Mouse (Mus musculus): Measurements from ENCODE around the gene Klhl25.
A peak's percentile ranks its signal among the peaks of the same experiment; 100 is the strongest.
"Not testable (repeated sequence)": the region's sequence is repeated elsewhere in the genome, so short reads cannot be mapped to it uniquely, and the experiment has no call there.

Gene Klhl25

DNA sequence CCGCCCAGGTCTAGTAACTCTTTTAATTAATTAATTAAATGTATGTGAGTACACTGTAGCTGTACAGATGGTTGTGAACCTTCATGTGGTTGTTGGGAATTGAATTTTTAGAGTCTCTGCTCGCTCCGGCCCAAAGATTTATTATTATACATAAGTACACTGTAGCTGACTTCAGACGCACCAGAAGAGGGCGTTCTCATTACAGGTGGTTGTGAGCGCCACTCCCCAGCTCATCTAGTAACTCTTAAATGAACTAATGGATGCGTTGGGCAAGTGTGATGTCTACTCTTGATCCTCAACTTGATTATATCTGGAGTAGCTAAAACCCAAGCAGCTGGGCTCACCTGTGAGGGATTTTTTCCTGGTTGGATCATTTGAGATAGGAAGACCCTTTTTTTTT, 1.2 kb upstream of the Klhl25 start:
- no peak for DNase-seq

DNA sequence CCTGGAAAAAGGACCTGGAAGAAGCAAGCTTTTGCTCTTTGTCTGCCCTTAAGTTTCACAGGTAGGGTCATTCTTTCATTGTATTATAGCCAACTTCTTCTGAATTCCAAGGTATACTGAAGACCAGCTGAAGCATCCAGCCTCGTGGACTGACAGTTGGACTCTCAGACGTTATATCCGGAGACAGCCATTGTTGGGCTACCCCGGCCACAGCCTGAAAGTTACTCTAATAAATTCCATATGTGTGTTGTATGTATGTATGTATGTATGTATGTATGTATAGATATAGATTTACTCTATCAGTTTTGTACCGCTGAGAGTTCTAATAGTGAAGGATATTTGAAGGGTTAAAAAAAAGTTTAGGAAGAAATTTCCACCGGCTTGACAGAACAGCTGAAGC, 621 bp upstream of the Klhl25 start:
- DNase-seq: no peak

DNA sequence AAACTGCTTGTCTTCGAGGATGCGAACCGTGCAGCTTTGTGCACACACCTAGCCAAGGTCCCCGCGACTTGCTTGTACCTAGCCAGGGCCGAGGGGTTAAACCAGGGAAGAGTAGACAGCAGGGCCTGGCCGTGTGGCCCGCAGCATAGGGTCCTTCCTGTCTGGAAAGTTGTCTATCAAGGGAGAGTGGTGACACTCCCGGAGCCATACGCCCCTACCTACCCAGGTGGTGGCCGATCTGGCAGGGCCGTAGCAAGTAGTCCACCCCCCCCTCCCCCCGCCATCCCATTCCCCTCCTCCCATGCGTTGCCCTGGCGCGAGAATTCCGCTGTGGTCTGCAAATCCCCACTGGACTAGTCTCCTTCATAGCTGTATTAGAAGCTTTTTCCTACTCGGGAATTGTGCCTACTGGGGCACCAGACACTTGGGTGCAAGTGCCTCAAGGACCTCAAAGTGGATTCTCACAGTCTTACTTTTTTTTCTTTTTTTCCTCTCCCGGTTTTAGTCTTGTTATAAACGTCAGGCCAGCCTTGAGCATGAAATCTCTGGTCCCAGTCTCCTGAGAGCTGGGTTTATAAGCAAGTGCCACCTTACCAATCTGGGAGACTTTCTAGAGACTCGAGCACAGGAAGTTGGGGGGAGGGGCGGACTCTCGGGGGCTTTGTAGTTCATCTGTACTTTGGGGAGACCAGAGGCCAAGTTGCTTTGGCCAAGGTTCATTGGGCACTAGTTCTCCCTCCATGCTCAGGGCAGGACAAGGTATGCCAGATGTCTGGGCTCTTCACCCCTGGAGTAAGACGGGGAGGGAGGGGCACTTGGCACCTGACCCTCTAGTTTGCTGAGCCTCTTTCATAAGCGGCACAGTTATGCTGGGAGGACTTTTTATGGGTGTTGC, 913 bp downstream of the Klhl25 start:
- peak; percentile 59 to 69 for DNase-seq

DNA sequence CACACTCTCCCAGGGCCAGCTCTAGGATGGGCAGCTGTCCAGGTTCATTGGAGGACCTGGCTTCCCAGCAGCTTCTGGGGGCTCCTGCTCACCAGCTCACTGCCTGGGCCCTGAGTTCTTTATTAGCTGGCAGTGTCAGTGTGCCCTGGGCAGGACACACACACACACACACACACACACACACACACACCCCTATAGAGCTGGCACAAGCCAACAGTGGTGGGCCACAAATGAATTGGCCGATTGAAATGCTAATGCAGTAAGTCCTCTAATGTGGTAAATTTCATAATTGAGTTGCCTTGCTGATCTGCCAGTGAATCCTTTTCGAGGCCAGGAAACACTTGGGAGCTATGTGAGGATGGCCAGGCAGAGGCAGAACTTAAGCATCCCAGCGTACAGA, 2.3 kb downstream of the Klhl25 start:
- DNase-seq: not testable (repeated sequence)

DNA sequence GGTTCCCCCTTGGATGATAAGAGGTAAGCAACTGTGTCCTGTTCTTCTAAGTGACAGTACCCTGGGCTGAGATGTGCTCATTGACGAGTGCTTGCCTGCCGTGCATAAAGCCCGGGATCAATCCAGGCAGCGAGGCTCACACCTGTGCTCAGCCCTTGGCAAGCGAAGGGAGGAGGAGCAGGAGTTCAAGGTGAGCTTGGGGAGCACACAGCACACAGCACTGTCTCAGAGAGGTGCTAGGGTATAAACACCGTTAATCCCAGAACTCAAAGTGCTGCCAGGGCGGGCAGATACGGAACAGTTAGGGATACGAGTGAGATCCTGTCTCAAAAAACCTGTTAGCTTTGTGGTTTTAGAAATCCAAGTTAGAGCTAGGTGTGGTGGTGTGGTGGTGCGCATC, 3.2 kb downstream of the Klhl25 start:
- no peak for DNase-seq

DNA sequence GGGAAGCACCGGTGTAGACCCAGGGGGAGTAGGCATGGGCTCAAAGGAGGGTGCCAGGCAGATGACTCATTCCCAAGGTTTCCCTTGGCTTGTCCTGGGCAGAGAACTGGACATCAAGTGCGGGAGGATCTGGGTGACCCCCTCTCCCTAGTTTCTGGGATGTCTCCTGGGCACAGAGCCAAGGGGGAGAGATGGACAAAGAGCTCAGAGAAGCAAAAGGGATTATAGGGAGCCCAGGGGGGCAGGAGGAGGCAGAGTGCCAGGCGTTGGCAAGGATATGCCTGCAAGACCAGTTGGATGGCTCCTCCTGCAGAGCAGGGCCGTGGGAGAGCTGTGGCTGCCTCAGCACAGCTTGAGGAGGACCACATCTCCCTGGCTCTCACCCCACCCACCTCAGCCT, 4.3 kb downstream of the Klhl25 start:
- peak; percentile 32 to 50 for DNase-seq

DNA sequence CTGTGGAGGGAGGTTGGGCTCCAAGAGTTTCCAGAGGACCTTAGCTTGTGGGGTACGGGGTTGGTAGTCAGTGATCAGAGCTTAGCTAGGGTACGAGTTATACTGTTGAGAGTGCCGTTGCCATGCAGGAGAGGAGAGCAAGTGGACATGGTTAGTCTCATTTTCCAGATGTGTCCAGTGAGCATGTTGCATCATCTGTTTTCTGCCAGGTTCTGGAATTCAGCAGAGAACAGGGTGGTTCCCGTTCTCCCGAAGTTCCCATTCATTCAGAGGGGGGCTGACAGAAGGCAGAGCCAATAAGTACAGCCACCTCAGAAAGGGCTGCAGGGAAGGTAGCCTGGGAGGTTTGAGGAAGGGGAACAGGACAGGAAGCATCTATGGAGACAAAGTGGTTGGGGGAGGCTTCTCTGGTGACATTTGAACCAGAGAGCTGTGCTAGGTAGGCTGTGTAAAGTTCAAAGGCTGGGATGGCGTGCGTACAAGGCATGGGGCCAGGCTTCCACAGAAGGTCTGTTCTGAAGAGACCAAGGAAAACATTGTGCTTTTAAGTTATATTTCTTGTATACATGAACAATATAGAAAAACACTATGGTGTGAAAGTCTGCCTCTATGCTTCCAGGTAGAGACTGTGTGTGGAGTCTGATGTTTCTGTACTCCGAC, 5.2 kb downstream of the Klhl25 start:
- DNase-seq: no peak

DNA sequence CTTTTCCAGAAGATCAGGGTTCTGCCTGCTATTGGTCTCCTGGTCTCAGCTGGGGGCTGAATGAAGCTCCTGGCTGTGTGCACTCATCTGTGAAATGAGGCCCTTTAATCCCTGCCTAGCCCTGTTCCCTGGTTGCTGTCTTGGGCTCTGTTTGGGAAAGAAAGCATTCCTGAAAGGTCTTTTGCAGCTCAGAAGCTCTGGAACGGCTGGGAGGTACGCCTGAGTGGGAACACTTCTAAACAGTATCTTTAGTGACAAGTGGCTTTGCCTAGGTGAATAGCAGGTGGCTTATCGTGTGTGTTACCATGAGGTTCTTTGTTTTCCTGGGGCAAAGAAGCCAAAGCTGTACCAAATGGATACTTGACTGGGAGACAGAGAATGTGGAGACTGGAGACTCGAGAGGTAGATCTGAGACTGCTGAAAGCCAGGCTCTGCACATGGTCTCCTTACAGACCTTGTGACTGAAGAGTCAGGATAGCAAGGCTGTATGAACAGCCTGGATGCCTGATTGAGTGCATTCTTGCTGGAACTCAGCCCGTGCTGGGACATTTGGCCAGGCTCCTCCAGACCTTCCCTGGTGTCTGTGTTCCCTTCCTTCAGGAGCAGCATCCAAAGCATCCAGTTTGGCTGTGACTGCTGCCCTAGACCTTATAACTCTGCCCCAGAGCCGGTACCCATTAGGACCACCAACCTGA, 6.3 kb downstream of the Klhl25 start:
- peak; percentile 33 to 51 for DNase-seq

DNA sequence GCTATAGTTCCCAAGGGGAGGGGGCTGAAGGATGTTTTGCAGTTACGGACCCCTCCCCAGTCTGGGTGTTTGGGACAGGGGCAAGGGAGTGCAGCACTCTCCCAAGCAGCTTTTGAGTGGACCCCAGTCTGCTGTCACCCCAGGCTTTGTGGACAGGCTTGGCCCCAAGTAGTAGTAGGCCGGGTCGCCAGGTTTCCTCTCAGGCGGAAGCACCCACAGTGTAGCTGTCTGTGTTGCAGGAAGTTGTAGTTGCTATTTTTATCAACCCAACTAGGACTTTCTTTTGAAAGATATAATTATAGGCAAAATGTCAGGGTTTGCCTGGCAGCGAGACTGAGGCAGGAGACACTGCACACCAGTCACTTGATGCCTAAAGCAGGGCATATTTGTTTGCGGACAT, 6.9 kb downstream of the Klhl25 start:
- peak in 1 of 2 experiments; percentile 31 for DNase-seq

DNA sequence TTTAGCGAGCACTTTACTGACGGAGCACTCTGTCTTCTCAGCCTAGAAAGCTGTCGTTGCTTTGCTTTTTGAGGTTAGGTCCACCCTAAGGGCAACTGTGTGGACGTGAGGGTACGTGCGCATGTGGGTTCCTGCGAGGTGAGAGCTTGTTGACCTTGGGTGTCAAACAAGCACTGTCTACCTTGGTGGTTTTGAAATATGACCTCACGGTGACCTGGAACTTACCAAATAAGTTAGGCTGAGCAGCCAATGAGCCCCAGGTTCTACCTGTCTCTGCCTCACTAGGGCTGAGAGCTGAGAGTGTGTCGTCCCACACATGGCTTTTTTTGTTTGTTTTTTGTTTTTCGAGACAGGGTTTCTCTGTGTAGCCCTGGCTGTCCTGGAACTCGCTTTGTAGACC, 8.1 kb downstream of the Klhl25 start:
- DNase-seq: no peak

DNA sequence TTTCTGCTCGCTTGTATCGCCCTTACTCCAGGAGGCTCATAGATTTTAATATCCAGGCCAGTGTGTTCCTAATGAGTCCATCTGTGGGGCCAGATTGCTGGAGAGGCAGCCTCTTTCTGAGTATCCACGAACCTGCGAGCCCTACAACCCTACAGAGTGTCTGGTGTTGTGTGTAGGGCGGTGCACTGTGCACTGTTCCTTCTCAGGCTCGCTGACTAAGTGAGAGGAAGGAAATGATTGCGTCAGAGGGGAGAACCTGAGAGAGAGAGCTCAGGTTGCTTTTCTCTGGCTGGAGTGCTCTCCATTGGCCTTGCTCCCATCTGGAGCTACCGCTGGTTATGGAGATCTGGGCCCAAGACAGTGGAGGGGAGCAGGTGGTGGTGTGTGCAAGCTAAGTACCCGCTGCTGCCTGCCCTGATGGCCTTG, 11.7 kb downstream of the Klhl25 start:
- DNase-seq: no peak

DNA sequence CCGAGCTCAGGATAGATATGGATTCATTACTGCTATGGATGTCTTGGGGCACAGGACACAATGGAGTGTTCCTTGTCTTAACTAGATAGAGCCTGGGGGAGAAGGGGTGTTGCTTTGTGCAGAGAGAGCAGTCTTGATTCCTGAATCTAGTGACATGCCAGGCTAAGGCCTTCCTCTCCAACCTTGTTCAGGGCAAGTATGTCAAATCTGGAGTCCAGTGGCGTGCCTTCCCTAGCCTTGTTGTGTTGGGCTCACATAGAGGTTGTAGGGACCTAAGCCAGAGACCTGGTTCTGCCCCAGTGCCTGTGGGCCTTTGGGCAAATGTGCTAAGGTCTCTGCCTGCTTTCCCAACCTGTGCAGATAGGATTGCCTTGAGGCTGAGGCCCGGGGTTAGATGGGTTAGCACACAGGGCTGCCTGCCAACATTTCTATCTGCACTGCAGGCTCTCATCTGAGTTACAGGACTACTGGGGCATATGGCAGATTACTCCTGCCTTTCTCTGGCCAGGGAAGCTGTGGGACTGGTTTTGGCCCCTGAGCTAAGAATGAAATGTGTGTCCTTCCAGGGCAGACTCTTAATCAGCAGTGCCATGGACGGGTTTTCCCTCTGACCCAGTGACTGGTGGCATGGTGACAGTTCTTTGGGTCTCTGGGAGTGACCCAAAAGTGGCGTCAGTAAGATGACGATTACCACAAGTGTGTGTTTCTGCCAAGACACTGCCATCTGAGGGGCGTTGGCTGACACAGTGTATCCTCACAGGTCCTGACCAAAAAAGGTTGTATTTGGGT, 13.7 kb downstream of the Klhl25 start:
- DNase-seq: not testable (repeated sequence)

DNA sequence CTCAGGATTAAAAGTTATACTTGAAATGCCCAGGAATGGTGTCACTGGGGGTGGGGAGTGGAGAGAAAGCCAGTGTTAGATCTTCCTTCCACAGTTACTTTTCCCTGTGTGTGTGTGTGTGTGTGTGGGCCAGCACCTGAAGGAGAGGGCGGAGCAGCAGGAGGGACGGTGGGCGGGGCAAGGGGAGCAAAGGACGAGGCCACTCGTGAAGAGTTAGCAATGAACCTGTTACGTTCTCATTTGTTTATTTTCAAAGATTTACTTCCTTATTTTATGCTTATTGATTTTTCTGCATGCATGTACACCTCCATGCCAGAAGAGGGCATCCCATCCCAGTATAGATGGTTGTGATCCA, 14.3 kb downstream of the Klhl25 start:
- not testable (repeated sequence) for DNase-seq

DNA sequence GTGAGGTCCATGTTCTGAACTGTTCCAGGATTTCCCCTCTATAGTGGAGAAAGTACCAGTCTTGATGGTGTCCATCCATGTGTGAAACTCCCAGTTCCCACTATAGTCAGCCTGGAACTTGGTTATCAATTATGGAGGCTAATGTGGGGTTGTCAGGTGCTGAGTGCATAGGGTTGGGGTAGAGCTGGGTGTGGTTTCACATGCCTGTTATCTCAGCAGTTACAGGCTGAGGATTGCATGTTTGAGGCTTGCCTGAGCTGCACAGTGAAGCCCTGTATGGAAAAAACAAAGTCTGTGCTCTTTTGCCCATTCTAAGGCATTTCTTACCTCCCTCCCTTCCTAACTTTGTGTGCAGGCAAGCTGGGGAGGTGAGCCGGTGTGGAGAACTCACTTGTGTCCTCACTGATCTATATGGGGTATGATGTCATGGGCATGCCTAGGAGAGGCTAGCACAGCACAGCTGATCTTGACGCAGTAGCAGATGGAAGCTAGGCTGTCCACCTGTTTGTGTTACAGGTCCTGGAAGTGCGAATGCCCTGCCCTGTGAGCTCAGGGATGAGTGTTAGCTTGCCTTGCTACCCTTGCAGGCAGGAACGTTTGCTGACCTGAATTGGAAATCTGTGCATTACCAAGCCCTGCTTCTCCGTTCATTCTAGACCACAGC, 15.3 kb downstream of the Klhl25 start:
- DNase-seq: not testable (repeated sequence)

DNA sequence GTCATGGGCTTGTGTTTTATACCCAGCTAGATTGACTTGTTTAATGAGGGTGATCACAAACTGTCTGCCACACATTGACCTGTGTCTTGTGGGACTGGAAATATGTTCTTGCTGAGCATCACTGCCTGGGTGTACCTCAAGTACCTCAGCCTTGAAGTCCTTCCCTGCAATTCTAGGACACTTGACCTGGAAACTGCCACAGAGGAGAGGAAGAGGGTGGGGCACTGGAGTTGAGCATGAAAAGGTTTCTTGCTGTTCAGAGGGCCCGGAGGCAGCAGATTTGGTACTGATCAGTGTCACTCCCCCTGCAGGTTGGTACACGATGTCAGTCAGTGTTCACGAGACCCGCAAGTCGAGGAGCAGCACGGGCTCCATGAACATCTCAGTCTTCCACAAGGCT, 16.9 kb downstream of the Klhl25 start:
- no peak for DNase-seq

DNA sequence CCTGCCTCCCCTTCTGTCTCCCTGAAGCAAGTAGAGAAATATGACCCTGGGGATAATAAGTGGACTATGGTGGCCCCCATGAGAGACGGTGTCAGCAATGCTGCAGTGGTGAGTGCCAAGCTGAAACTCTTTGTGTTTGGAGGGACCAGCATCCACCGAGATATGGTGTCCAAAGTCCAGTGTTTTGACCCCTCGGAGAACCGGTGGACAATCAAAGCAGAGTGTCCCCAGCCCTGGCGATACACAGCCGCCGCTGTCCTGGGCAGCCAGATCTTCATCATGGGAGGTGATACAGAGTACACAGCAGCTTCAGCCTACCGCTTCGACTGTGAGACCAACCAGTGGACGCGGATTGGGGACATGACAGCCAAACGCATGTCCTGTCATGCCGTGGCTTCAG, 18.4 kb downstream of the Klhl25 start:
- no peak for DNase-seq

DNA sequence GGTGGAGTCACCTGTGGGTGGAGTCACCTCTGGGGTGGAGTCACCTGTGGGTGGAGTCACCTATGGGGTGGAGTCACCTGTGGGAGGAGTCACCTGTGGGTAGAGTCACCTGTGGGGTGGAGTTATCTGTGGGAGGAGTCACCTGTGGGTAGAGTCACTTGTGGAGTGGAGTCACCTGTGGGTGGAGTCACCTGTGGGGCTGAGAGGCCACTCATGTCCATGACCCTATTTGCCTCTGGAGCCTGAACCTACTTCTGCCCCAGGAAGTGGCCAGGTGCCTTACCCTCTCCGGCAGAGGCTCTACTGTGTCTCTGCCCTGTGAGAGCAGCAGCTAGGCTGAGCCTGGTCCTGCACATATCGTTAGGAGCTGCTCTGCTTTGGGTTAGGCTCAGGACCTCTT, 20.6 kb downstream of the Klhl25 start:
- no peak for DNase-seq

DNA sequence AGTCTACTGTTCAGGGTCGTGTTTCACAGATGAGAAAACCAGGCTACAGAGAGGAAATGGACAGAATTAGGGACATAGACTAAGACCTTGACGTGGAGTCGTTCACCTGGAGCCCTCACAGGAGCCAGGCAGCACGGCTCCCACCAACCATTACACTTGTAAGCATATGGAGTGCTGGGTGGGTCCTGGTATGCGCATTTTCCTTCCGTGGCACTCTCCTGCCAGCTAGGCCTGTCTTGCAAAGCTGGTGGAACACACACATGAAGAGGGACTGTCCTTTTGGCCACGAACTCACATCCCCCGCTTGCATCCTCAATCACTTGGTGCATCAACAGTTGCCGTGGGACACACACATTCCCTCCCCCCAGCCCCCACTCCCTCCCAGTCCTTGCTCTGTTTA, 22.4 kb downstream of the Klhl25 start:
- DNase-seq: no peak

DNA sequence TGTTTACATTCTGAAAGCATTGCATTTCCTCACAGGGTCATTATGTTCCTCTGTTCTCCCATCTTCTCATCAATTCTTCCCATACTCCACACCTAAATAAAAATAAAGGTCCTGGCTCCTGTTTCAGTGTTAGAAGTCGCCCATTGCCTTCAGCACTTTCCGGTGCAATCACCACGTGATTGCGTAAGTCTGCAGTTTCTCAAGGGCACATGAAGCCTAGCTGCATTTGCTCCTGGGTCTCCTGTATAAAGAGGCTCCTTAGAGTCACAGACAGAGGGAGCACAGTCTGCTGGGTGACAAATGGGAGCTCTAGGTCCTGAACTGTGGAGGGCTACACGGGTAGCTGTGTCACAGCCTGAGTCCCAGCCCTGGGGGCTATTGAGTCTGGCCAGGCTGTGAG, 24.1 kb downstream of the Klhl25 start:
- DNase-seq: no peak

DNA sequence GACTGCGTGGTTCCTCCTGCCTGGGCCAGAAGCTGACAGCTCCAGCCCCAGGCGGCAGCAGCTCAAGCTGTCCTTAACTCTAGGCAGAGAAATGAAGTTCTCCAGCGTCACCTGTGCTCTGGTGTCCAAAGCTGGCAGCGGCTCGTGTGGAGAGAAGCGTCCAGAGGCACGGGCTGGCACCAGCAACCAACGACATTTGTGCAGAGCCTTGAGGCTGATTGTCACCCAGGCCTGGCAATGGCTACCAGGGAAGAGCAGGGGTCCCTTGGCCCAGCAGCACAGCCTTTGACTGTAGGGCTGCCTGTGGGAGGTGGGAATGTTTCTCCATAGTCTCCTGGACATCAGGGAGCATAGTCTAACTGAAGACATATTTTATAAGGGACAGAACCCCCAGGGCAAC, 24.6 kb downstream of the Klhl25 start:
- DNase-seq: no peak

DNA sequence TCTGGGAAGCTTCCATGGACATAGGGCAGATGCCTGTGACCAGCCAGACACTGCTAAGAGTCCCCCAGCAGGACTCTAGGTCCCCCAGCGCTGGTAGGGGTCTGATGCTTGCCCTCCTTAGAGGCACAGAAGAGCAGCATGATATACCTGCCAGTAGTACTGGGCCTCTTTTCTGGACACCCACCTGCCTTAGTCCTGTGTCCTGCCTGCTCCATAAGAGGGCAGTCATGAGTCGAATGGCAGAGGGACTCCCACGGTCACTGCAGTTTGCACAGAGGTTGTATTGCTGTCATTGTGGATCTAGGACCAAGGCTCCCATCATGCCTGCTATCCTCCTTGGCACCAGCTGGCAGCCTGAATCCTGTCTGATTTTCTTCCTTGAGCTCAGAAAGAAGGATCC, 25.1 kb downstream of the Klhl25 start:
- DNase-seq: no peak

DNA sequence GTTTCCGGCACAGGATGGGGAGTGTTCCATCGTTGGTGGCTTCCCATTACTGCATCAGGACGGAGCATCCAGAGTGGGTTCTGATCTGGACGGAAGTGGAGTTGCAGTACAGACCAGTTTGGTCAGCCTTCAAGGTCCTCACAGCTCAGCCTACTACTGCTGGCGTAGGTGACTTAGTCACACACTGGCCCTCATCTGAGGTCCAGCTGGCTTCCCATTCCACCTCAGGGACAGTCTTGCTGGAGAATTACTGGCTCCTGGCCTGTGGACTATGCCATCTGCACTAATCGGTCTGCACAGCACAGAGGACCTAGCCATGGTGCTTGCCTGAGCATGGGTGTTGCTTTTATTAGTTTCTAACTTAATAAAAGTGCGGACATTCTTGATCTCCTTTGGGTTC, 25.6 kb downstream of the Klhl25 start:
- no peak for DNase-seq

Data from kidney, postnatal 4 days (tissue).